Mouse (Mus musculus): Measurements from ENCODE around the gene Paxip1. TPM values are rescaled to one million over a fixed set of nuclear protein-coding genes. Genes with fewer than 3 reads are reported as not detected.

Paxip1 gene
- total and polyA plus RNA-seq, 3 experiments = 59.2 to 480 (median 151) TPM

- H3K27me3 ChIP-seq (ENCODE audit: control insufficient read depth in 1 of 2, insufficient read depth in 2 of 2, low read length in 2 of 2) = no peaks in the 10 kb centered on the region
- H3K4me3 ChIP-seq (ENCODE audit: control insufficient read depth in 1 of 2, insufficient read depth in 1 of 2, low read depth in 2 of 2, low read length in 2 of 2) = no peak overlapping the region
- no peak for DNase-seq (ENCODE audit: low read depth, low spot score)
- TF ChIP-seq POLR2AphosphoS2 (IDR thresholded peaks at IDR 0.05; ENCODE audit: low read length) (no peak), MYB (IDR thresholded peaks at IDR 0.05; ENCODE audit: low read depth, low read length) (no peak), SMC3 (IDR thresholded peaks at IDR 0.05; ENCODE audit: low read depth, low read length) (no peak), E2F4 (IDR thresholded peaks at IDR 0.05; ENCODE audit: borderline replicate concordance, low read depth, low read length) (no peak), MYC (IDR thresholded peaks at IDR 0.05; ENCODE audit: low read depth, low read length) (no peak), TAL1 (IDR thresholded peaks at IDR 0.05; ENCODE audit: low read length) (no peak), MAZ (IDR thresholded peaks at IDR 0.05; ENCODE audit: low read depth, low read length) (no peak), ZC3H11A (IDR thresholded peaks at IDR 0.05; ENCODE audit: low read depth, low read length) (no peak), MAX (IDR thresholded peaks at IDR 0.05; ENCODE audit: low read length) (no peak), CHD1 (IDR thresholded peaks at IDR 0.05; ENCODE audit: low read depth, low read length) (no peak), ZNF384 (IDR thresholded peaks at IDR 0.05; ENCODE audit: low read depth, low read length) (no peak), EP300 (IDR thresholded peaks at IDR 0.05; ENCODE audit: low read depth in 1 of 2, low read length in 2 of 2) (no peak), MAFK (IDR thresholded peaks at IDR 0.05; ENCODE audit: borderline replicate concordance, low read depth, low read length) (no peak), GATA1 (IDR thresholded peaks at IDR 0.05; ENCODE audit: low read depth, low read length) (no peak), TBP (IDR thresholded peaks at IDR 0.05; ENCODE audit: low read depth, low read length) (no peak), POLR2AphosphoS5 (IDR thresholded peaks at IDR 0.05; ENCODE audit: borderline replicate concordance, low read depth, low read length) (no peak), SIN3A (IDR thresholded peaks at IDR 0.05; ENCODE audit: low read length) (no peak), ETS1 (IDR thresholded peaks at IDR 0.05; ENCODE audit: low read depth, low read length) (no peak)
- H3K9ac ChIP-seq (ENCODE audit: control insufficient read depth, low read depth, low read length, poor library complexity, severe bottlenecking) = no peak overlapping the region
- H3K36me3 ChIP-seq (ENCODE audit: control insufficient read depth in 1 of 2, insufficient read depth in 2 of 2, low read length in 2 of 2) = peaks cover 0 to 5% of the 10 kb centered on the region in 2 experiments; a peak in 1 of 4 replicates
- H3K79me2 ChIP-seq (ENCODE audit: control insufficient read depth, insufficient read depth, low read length, poor library complexity) = no peaks in the 10 kb centered on the region
- peaks cover 0 to 14% of the 10 kb centered on the region in 2 experiments; a peak in 2 of 4 replicates for H3K4me1 ChIP-seq (ENCODE audit: control insufficient read depth in 1 of 2, insufficient read depth in 2 of 2, low read length in 2 of 2)
- H3K9me3 ChIP-seq (replicated peaks; ENCODE audit: insufficient read depth, low read length) = no peaks in the 10 kb centered on the region
- no peak overlapping the region for H3K27ac ChIP-seq (ENCODE audit: control insufficient read depth, low read depth, low read length)
Measured at GRCm38 (mm10) chr5:27702482-27702881, 89.0 kb downstream of the Paxip1 start.

Other genes with a start within 250 kb of the Paxip1 start
- gene Htr5a, start 50.5 kb upstream of the Paxip1 start, total RNA-seq (2012; rRNA removed) = not detected in 2 replicates
- not detected for gene Htr5a, start 50.5 kb upstream of the Paxip1 start, polyA plus RNA-seq (2012; ENCODE audit: insufficient read depth in 1 of 2, insufficient read length in 2 of 2, low read depth in 1 of 2, low replicate concordance in 2 of 2, missing spikeins in 1 of 2)